Mouse (Mus musculus) gastrocnemius, postnatal 4 days (tissue): ENCODE results near the gene H2al1m. TPM values are rescaled to one million over a fixed set of nuclear protein-coding genes. Genes with fewer than 3 reads are reported as not detected.
A peak's percentile ranks its signal among the peaks of the same experiment; 100 is the strongest.
"Not testable (repeated sequence)": the region's sequence is repeated elsewhere in the genome, so short reads cannot be mapped to it uniquely, and the experiment has no call there.

Experiments
- DNase-seq, 2 experiments: peaks; one replicate each; pipeline ENCODE4 v3.0.0; 2021 to 2022; ENCODE audit warnings: low spot score in 2 of 2, mixed read lengths in 2 of 2
- long read RNA-seq, 2 experiments: library from polyadenylated mRNA; stranded (forward); transcript quantifications; one replicate each; pipeline ENCODE4 v2.0.0; 2021
- total RNA-seq, 2 experiments: library from RNA; stranded (reverse); gene quantifications; 2 replicates each; pipeline ENCODE4 v1.2.3; 2021

Gene H2al1m
- total RNA-seq, result not detected
- long read RNA-seq, experiment 1, result 0 reads
- long read RNA-seq, experiment 2, result 0 reads

DNA sequence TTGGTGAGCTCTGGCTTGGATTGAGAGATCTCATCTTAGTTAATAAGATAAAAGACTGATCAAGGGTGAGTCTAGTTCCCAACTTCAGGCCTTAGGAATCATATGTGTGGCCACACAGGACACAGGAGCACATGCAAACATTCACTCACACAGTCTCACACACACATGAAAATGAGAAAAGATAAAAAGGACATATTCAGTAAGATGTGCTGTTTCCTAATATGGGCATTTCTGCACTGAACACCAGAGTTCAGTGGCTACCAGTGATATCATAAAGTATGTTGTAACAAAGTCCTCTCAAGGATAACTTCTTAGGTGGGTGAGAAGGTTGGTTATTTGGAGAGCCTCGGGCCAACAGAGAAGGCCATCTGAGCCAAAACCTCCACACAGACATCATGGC, at the start of gene H2al1m:
TSS of gene H2al1m (plus strand) at position 301 of the 400 bp plus-strand sequence.
- not testable (repeated sequence) for DNase-seq

- DNase-seq, result no peak
Measured at GRCm38 (mm10) chrX:9240737-9241591, 42.6 kb upstream of the H2al1m start.

DNA sequence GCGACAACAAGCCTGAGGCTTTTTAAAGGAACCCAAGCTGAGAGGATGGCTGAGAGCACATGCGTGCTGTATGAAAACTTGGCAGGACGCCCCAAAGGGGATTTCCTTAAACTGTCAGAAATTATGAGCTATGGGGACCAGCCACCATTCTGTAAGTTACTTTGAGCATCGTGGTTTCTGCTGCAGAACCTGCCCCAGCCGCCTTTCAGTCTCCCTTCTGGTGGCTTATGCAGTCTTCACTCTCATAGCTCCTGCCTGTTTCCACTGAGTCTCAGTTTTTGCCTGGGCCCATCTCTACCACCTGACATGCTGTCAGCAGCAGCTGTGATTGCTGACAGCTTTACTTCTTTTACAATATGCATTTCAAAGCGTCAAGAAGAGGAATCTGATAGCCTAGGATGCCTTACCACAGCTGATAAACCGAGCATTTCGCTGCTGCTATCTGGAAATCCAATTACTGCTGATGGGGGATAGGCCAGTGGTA, 40.1 kb upstream of the H2al1m start:
- DNase-seq, result no peak

DNA sequence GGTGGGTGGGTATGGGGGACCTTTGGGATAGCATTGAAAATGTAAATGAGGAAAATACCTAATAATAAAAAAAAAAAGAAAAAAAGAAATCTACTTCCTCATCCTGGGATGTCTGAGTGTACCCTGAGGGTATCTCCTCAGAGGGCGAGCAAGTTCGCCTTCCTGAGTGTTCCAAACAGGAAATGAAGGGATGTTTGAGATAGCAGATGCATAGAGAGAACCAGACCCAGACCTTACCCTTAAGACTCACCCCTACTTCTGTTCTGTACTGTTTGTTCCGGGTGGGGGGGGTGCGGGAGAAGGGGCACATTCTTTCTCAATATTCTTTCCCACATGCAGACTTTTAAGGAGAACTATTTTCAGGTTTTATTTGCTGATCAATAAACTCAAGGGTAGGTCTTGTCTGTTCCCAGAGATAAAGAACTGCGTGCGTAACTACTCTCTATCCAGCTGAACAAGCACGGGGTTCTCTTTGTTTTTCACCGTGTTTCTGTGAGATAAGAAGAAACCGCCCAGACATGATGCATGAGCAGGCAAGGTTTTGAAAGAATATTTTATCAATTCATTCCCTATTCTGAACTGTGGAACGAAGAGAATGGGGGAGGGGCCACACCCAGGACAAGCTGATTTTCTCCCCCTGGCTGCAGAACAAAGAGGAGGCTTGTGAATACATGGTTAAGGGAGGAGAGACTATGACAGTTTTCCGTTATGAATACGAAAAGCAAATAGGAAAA, 38.8 kb upstream of the H2al1m start:
- no peak for DNase-seq

- no peak for DNase-seq
Measured at GRCm38 (mm10) chrX:9248911-9249310, 34.7 kb upstream of the H2al1m start.

DNA sequence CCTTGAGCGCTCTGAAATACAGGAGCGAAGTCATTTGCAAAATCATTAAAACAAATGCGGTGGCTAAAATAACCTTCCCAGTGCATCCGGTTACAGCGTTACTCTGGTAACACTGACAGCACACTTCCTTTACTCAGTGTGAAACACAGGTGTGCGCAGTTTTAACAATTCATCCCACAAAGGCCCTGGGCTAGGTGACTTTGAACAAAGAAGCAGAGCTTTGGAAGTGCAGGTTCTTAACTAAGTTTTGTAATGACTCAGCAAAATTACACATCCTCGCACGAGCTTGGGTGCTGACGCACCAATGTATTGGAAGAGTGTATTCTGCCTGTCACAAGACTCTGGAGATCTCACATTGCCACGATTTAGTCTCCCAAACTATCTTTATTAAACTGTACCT, 29.6 kb upstream of the H2al1m start:
- no peak for DNase-seq

GRCm38 (mm10) chrX:9254901-9255300, 28.7 kb upstream of the H2al1m start:
- no peak for DNase-seq

GRCm38 (mm10) chrX:9256766-9257165, 26.8 kb upstream of the H2al1m start, which contains the start of gene Gm14862:
Gene Gm14862 (minus strand): TSS chrX:9256899.
- DNase-seq, result no peak

- DNase-seq, result no peak
Measured at GRCm38 (mm10) chrX:9257831-9258230, 25.7 kb upstream of the H2al1m start.

- DNase-seq, result no peak
Measured at GRCm38 (mm10) chrX:9259267-9259666, 24.3 kb upstream of the H2al1m start.

GRCm38 (mm10) chrX:9271112-9271511, 12.5 kb upstream of the H2al1m start:
- no peak for DNase-seq

DNA sequence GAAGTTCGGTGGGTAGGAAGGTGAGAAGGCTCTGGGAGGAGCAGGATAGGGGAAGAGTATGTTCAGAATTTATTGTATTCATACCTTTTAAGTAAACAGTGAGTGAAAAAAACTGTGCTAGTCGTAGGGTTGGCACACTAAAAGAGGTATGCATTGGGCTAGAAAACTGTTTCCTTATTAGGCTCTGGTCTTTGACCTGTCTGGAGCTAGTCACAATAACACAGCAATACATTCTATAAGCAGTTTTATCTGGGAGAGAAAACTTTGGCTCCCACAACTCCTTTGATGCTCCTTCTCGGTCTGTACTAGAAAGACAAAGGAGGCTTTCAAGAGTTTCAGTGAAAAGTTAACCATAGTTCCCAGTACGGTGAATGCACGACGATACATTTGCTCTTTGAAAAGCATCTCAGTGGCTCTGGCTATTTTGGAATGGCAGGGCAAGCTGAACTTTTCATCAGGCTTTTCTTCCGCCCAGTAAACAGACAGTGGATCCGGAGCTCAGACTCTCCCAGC, 11.6 kb upstream of the H2al1m start:
- no peak for DNase-seq

DNA sequence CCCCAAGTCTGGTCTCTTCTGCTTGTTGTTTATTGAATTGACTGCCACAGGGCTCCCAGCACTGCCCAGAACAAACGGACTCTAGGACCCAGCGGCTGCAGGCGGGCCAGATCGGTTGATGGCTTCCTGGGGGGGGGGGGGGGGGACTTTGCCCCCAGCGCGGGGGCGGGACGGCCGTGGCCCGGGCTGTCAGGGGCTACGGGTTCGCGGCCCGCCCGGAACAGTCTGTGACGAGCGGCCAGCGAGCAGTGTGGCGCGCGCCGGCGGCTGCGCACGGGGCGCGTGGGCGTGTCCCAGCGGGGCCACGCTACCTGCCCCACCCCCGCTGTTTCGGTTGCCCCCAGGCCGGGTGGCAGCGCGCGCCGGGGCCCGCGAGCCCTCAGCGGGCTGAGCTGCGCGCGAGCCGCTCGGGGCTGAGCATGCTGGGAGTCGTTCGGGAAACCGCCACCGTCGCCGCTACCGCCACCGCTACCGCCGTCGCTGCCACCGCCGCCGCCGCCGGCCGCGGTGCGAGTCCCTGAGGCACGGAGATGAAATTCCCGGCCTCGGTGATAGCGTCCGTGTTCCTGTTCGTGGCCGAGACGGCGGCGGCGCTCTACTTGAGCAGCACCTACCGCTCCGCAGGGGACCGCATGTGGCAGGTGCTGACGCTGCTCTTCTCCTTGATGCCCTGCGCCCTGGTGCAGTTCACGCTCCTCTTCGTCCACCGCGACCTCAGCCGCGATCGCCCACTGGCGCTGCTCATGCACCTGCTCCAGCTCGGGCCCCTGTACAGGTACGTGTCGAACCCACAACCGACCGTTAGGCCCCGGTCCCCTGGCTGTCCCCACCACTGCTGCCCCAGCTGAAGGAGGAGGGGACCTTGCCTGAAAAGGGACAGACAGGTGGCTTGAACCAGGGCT, 10.9 kb upstream of the H2al1m start, which contains the start of gene Xk:
TSS of gene Xk (plus strand) at position 297 of the 902 bp plus-strand sequence.
- peak; percentile 17 to 20 for DNase-seq

DNA sequence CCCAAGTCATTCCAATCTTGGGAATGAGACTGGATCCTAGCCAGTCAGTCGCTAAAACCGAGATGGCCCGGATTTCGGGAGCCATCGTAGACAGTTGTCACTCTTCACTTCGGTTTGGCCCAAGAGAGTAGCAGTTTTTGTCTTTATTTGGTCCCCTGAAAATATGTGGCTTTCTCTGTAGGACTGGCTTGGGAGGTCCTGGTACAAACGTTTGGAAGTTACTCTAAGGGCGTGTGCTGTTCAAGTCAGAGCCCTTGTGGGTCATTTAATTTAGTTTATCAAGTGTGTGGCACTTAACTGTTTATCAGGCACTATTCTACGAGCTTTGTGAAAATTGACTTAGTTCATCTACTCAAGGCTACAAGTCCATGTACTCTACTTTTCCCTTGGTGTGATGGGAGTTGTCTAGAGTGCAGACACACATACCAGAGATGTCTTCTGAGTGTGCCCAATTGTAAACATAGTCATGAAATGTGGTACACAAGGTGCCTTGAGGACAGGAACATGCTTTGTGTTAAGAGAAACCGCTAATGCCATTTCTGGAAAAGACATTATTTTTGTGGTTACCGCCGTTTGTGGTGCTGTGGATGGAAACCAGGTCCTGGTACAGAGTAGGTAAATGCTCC, 10.1 kb upstream of the H2al1m start:
- no peak for DNase-seq

DNA sequence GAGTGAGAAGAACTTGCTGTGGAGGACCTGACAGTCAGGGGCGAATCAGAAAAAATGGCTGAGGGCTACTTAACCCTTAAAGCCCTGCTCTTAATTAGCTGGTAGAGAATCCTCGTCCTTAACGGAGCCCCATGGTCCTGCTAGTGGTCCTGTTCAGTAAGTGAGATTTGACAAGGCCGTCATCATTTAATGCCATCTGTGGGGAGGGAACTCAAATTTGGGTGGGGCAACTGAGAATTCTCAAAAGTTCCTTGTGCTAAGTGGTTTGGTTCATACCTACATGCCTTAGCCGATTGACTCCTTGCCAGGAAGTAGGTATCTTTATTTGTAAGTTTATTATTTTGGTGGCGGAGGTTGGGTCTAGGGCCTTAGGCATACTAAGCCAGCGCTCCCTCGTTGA, 9.2 kb upstream of the H2al1m start:
- no peak for DNase-seq

GRCm38 (mm10) chrX:9293140-9293829, 9.7 kb downstream of the H2al1m start:
- DNase-seq, result not testable (repeated sequence)

DNA sequence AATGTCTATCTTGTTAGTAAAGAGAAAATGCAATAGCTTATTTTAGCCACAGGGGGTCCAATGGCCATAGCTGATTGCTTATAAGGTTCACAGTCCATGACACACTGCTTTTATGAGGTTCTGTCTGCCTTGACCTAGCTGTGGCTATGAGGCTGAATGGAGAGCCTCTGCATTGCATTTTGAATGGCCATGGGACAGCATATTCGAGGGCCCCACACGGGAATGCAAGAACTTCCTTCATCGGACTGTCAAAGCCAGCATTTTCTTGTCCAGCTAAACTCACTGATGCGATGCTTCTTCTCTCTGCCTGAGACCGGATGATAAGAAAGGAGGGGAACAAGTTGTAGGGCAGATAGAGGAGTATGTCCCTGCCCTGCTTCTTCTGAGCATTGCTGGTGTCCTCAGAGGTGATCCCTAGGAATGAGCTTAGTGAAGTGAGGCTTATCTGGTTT, 14.9 kb downstream of the H2al1m start:
- DNase-seq, result no peak

- no peak for DNase-seq
Measured at GRCm38 (mm10) chrX:9302791-9303190, 19.2 kb downstream of the H2al1m start.

DNA sequence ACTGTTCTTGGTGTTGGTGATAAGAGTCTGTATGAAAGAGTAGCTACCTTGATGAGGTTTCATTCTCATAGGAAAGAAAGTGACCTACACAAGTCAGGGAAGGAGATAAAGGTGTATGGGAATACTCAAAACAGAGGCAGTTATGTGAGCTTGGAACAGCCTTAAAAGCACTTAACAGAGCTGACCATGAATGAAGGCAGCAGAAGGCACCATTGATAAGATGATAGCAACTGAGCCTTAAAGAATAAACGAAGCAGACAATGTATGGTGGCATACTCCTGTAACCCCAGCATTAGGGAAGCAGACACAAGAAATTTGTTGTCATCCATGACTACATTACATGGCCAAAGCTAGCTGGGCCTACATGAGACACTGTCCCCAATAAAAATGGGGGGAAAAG, 19.9 kb downstream of the H2al1m start:
- DNase-seq, result no peak

DNA sequence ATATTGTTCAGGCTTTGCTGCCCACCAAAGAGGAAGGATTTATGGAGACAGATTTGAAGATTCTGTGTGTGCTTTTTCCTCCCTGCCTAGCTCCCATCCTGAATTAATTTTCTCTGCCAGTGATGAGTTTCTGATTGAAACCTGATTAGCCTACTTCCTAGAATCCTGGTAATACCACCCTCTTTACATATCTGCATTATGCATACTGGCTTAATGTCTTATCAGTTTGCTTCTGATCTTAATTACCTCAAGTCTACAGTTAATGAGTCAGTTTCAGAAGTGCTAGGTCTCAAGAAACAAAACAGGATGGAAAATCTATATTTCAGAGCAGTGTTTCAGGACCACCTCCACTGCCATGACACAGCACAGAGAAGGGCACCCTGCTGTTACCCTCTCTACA, 32.9 kb downstream of the H2al1m start:
- DNase-seq, result not testable (repeated sequence)
